Mouse (Mus musculus): ENCODE data around the gene Pde1a. TPM values are rescaled to one million over a fixed set of nuclear protein-coding genes. Genes with fewer than 3 reads are reported as not detected.

Gene Pde1a
- polyA plus RNA-seq, 1 experiment from 2014 or later = 7.2 TPM

DNA sequence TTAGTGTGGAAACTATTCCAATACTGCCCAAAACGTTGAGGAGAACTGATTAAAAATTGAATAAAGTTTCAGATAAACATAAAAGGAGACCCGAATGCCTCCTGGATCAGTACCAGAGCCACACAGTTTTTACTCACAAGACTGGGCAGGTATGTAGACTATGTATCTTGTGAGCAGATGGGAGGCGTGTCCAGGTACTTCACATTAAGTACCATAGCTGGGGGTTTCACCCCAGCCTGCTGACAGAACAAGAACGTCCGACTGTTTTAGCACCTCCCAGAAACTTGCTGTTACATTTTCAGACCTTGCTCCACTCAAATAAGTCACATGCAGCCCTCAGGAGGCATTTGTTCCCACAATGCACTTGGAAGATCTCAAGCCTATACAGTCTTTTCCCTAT, 289.7 kb downstream of the Pde1a start:
- Histone ChIP-seq H3K4me1 (no peaks in the 10 kb centered on the region), H3K36me3 (replicated peaks) (no peaks in the 10 kb centered on the region), H3K4me3 (no peak overlapping the region), H3K9ac (no peak overlapping the region), H3K4me2 (no peak overlapping the region), H3K27ac (no peak overlapping the region), H3K27me3 (replicated peaks) (no peaks in the 10 kb centered on the region), H3K9me3 (no peaks in the 10 kb centered on the region)
- WGBS = 82% methylated on average over 5 of the region's 5 CpGs
- ATAC-seq (replicated peaks) = no peak

- Histone ChIP-seq H3K9me3 (no peaks in the 10 kb centered on the region), H3K36me3 (replicated peaks) (no peaks in the 10 kb centered on the region), H3K27me3 (replicated peaks) (no peaks in the 10 kb centered on the region), H3K4me3 (no peak overlapping the region), H3K4me1 (no peaks in the 10 kb centered on the region), H3K9ac (no peak overlapping the region), H3K27ac (no peak overlapping the region), H3K4me2 (no peak overlapping the region)
- ATAC-seq (replicated peaks) = no peak
- WGBS = 85% methylated on average over 6 of the region's 6 CpGs
These were observed 290.2 kb downstream of the Pde1a start for GRCm38 (mm10) chr2:79839090-79839489.

- H3K4me1 ChIP-seq = no peaks in the 10 kb centered on the region
- H3K9ac ChIP-seq = no peak overlapping the region
- 93% methylated on average over 4 of the region's 4 CpGs for WGBS
- no peaks in the 10 kb centered on the region for H3K27me3 ChIP-seq (replicated peaks)
- no peak overlapping the region for H3K4me3 ChIP-seq
- H3K9me3 ChIP-seq = no peaks in the 10 kb centered on the region
- no peak overlapping the region for H3K4me2 ChIP-seq
- no peaks in the 10 kb centered on the region for H3K36me3 ChIP-seq (replicated peaks)
- no peak for ATAC-seq (replicated peaks)
- no peak overlapping the region for H3K27ac ChIP-seq
These were observed 303.4 kb downstream of the Pde1a start for GRCm38 (mm10) chr2:79825853-79826252.

DNA sequence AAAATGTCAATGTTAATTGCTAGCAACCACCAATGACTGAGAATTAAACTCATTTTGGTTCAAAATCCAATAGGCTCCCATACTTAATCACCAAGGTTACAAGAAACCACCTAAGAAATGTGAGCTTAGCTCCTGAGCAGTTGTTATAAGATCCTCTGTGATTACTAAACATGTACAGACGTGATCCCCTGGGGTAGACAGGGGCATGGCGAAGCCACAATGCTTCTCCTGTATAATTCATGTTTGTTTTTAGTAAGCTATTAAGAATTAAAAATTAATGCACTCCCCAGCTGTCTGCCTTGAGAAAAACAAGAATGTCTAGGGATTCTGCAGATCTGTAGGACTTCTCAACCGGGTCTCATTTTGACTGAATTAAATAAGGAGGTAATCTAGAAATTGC, 309.7 kb downstream of the Pde1a start:
- WGBS = 49% methylated on average over 3 of the region's 3 CpGs
- ATAC-seq (replicated peaks) = no peak
- H3K27me3 ChIP-seq (replicated peaks) = no peaks in the 10 kb centered on the region
- H3K27ac ChIP-seq = no peak overlapping the region
- no peak overlapping the region for H3K4me3 ChIP-seq
- H3K9me3 ChIP-seq = no peaks in the 10 kb centered on the region
- no peaks in the 10 kb centered on the region for H3K4me1 ChIP-seq
- H3K4me2 ChIP-seq = no peak overlapping the region
- no peaks in the 10 kb centered on the region for H3K36me3 ChIP-seq (replicated peaks)
- no peak overlapping the region for H3K9ac ChIP-seq

GRCm38 (mm10) chr2:79815708-79816484, 313.4 kb downstream of the Pde1a start:
- Histone ChIP-seq H3K9me3 (no peaks in the 10 kb centered on the region), H3K4me3 (no peak overlapping the region), H3K36me3 (replicated peaks) (no peaks in the 10 kb centered on the region), H3K27ac (no peak overlapping the region), H3K27me3 (replicated peaks) (no peaks in the 10 kb centered on the region), H3K9ac (no peak overlapping the region), H3K4me2 (no peak overlapping the region), H3K4me1 (no peaks in the 10 kb centered on the region)
- no peak for ATAC-seq (replicated peaks)
- 70% methylated on average over 3 of the region's 3 CpGs for WGBS

DNA sequence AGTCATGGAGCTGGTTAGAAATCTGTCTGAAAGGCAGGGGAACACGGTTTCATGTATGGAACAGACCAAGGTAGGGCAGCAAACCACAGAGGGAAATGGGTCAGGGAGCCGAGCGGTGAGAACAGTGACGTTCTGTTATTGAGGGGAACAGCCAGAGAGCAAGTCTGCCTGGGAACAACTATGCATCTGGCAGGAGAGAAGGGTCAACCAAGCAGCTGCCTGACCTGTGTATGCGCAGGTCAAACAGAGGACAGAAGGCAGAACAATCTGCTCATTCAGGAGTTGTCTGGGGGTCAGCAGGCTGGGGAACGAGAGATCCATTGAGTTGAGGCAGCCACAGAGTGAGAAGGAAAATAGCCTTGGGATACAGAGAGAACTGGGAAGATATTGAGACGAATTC, 330.6 kb downstream of the Pde1a start:
- Histone ChIP-seq H3K9me3 (no peaks in the 10 kb centered on the region), H3K27ac (no peak overlapping the region), H3K27me3 (replicated peaks) (no peaks in the 10 kb centered on the region), H3K9ac (no peak overlapping the region), H3K4me3 (no peak overlapping the region), H3K36me3 (replicated peaks) (no peaks in the 10 kb centered on the region), H3K4me2 (no peak overlapping the region), H3K4me1 (no peaks in the 10 kb centered on the region)
- WGBS = 43% methylated on average over 7 of the region's 7 CpGs
- ATAC-seq (replicated peaks) = no peak

DNA sequence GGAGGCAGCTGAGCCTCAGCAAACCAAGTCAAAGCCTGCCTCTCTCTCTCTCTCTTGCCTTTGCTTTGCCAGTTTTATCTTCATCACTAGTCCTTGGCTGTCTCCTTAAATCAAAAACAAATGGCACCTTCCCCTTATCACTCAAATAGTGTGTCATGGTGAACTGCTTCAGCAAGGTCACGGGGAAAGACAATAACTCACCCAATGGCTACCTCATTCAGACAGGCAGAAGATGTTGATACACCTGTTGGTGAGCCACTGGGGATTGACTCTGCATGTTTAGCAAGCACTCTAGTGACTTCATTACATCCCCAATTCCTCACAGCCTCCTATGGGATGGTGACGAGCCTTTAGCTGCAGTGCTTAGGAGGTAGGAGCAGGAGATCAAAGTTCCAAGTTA, 331.8 kb downstream of the Pde1a start:
- no peak for ATAC-seq (replicated peaks)
- H3K36me3 ChIP-seq (replicated peaks) = no peaks in the 10 kb centered on the region
- no peak overlapping the region for H3K9ac ChIP-seq
- no peaks in the 10 kb centered on the region for H3K9me3 ChIP-seq
- no peaks in the 10 kb centered on the region for H3K4me1 ChIP-seq
- H3K4me3 ChIP-seq = no peak overlapping the region
- no peak overlapping the region for H3K27ac ChIP-seq
- H3K4me2 ChIP-seq = no peak overlapping the region
- no peaks in the 10 kb centered on the region for H3K27me3 ChIP-seq (replicated peaks)
- WGBS = 79% methylated on average over 2 of the region's 2 CpGs

DNA sequence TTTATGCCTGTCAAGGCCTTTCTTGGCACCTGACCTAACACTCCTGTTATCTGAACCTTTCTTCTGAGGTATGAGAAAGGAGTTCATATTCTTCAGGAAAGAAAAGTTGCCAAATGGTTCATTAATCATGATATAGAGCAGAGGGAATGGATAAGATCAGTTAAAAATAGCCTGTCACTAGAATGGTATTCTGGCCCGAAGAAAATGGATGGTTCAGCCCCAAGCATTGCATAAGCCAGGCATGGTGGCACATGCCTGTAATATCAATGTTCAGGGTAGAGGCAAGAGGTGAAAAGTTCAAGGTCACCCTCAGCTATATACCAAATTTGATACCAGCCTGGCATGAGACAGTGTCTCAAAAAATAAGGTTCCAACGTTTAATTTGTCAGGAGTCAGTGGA, 336.1 kb downstream of the Pde1a start:
- Histone ChIP-seq H3K4me2 (no peak overlapping the region), H3K4me1 (no peaks in the 10 kb centered on the region), H3K9ac (no peak overlapping the region), H3K4me3 (no peak overlapping the region), H3K27ac (no peak overlapping the region), H3K27me3 (replicated peaks) (no peaks in the 10 kb centered on the region), H3K36me3 (replicated peaks) (no peaks in the 10 kb centered on the region), H3K9me3 (no peaks in the 10 kb centered on the region)
- 96% methylated on average over 2 of the region's 2 CpGs for WGBS
- ATAC-seq (replicated peaks) = no peak

GRCm38 (mm10) chr2:79786467-79786866, 342.8 kb downstream of the Pde1a start:
- no peaks in the 10 kb centered on the region for H3K27me3 ChIP-seq (replicated peaks)
- no peak overlapping the region for H3K4me2 ChIP-seq
- H3K9me3 ChIP-seq = no peaks in the 10 kb centered on the region
- no peak overlapping the region for H3K9ac ChIP-seq
- H3K27ac ChIP-seq = no peak overlapping the region
- H3K36me3 ChIP-seq (replicated peaks) = no peaks in the 10 kb centered on the region
- no peak for ATAC-seq (replicated peaks)
- no peak overlapping the region for H3K4me3 ChIP-seq
- H3K4me1 ChIP-seq = no peaks in the 10 kb centered on the region
- WGBS = 89% methylated on average over 11 of the region's 11 CpGs

DNA sequence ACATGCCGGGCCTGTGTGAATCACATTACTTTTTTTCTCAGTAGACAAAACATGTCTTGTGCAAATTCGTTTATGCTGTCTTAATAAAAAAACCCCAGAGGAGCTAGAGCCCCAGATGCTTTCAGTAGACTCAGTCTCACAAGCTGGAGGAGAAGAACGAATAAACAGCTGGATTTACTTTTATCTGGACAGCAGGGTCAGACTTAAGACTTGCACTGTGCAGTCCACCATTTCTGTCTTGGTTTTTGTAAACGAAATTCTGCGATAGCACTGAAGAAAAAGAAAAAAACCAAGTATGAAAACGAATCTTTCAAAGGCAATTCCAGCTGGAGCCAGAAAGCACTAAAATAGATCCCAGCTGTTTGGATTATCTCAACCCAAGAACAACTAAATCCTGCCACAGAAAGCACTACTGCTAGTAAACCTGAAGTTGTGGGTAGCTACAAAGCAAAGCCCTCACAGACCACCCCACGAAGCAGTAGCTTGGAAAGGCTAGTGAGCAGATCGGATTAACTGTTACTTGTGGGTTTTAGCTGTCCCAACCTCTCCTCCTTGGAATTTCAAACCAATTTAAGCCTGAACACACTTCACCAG, 343.6 kb downstream of the Pde1a start:
- Histone ChIP-seq H3K4me2 (no peak overlapping the region), H3K27me3 (replicated peaks) (no peaks in the 10 kb centered on the region), H3K4me1 (no peaks in the 10 kb centered on the region), H3K9me3 (no peaks in the 10 kb centered on the region), H3K4me3 (no peak overlapping the region), H3K27ac (no peak overlapping the region), H3K36me3 (replicated peaks) (no peaks in the 10 kb centered on the region), H3K9ac (no peak overlapping the region)
- 66% methylated on average over 8 of the region's 8 CpGs for WGBS
- ATAC-seq (replicated peaks) = no peak

Other genes with a start within 250 kb of the Pde1a start
- not detected in 2 replicates for gene Prdx6b, start 163.0 kb upstream of the Pde1a start, polyA plus RNA-seq (2015; fragmentation: Nextera tagmentation; extraction: Ambion mirVana)
- gene Dnajc10, start 186.0 kb upstream of the Pde1a start, polyA plus RNA-seq (2015; fragmentation: Nextera tagmentation; extraction: Ambion mirVana) = 59.0 and 63.3 TPM in 2 replicates